Mouse (Mus musculus) liver, embryonic 14.5 days (tissue): ENCODE measurements around the gene Rab11fip5.

Experiments
- CTCF ChIP-seq: IDR thresholded peaks from 2 replicates; pipeline ENCODE4 v1.5.1; 2016; ENCODE audit warnings: antibody characterized with exemption, low read depth, control low read depth
- EP300 ChIP-seq: IDR thresholded peaks from 2 replicates; pipeline ENCODE4 v1.6.1; 2016; ENCODE audit warnings: antibody characterized with exemption, low read depth

- no peak for TF ChIP-seq CTCF
- no peak for TF ChIP-seq EP300
These were observed 69.5 kb downstream of the Rab11fip5 start for GRCm38 (mm10) chr6:85304966-85305365.
